Mouse (Mus musculus) bone marrow macrophage, adult 2 months (primary cell): ENCODE results near the gene Igsf8.

Experiments
- CTCF ChIP-seq: IDR thresholded peaks from 2 replicates; pipeline ENCODE4 v1.5.1; 2012; ENCODE audit warnings: low read depth, mild to moderate bottlenecking, low read length, moderate library complexity
- POLR2A ChIP-seq: IDR thresholded peaks from 2 replicates; pipeline ENCODE4 v1.6.1; 2012; ENCODE audit warnings: mild to moderate bottlenecking, low read depth, low read length, borderline replicate concordance

GRCm38 (mm10) chr1:172306885-172307284 lies 45.4 kb downstream of the Igsf8 start:
- no peak for TF ChIP-seq POLR2A
- TF ChIP-seq CTCF, result no peak
